Mouse (Mus musculus) left cerebral cortex, adult 9 months (tissue): ENCODE measurements around the gene Map3k5.

ENCODE experiments used
- DNase-seq, 2 experiments: peaks; one replicate each; pipeline ENCODE4 v3.0.0; 2022; ENCODE audit warnings: low spot score in 2 of 2

The Map3k5 gene

GRCm38 (mm10) chr10:20155401-20155800 lies 221.1 kb downstream of the Map3k5 start:
- no peak for DNase-seq

- peak in 1 of 2 experiments; percentile 49 for DNase-seq
Measured at GRCm38 (mm10) chr10:20157021-20157726, 222.9 kb downstream of the Map3k5 start.

GRCm38 (mm10) chr10:20158756-20159155 lies 224.5 kb downstream of the Map3k5 start:
- no peak for DNase-seq

GRCm38 (mm10) chr10:20159308-20159707 lies 225.0 kb downstream of the Map3k5 start:
- no peak for DNase-seq

- no peak for DNase-seq
Measured at GRCm38 (mm10) chr10:20160914-20161313, 226.6 kb downstream of the Map3k5 start.

GRCm38 (mm10) chr10:20164810-20165209 lies 230.5 kb downstream of the Map3k5 start:
- DNase-seq: no peak

GRCm38 (mm10) chr10:20166797-20167196 lies 232.5 kb downstream of the Map3k5 start:
- peak in 1 of 2 experiments; percentile 63 for DNase-seq

- no peak for DNase-seq
Measured at GRCm38 (mm10) chr10:20167467-20167866, 233.2 kb downstream of the Map3k5 start.

- no peak for DNase-seq
Measured at GRCm38 (mm10) chr10:20169182-20169674, 235.0 kb downstream of the Map3k5 start.

GRCm38 (mm10) chr10:20169927-20170604 lies 235.8 kb downstream of the Map3k5 start:
- no peak for DNase-seq

GRCm38 (mm10) chr10:20170605-20171088 lies 236.4 kb downstream of the Map3k5 start:
- peak; percentile 79 to 90 for DNase-seq

GRCm38 (mm10) chr10:20171209-20171608 lies 236.9 kb downstream of the Map3k5 start:
- DNase-seq: no peak

GRCm38 (mm10) chr10:20171756-20172155 lies 237.5 kb downstream of the Map3k5 start:
- no peak for DNase-seq

GRCm38 (mm10) chr10:20173733-20174132 lies 239.5 kb downstream of the Map3k5 start:
- no peak for DNase-seq

GRCm38 (mm10) chr10:20176054-20176453 lies 241.8 kb downstream of the Map3k5 start:
- no peak for DNase-seq

GRCm38 (mm10) chr10:20178807-20179605 lies 244.7 kb downstream of the Map3k5 start:
- DNase-seq: no peak

- peak in 1 of 2 experiments; percentile 48 for DNase-seq
Measured at GRCm38 (mm10) chr10:20181198-20181597, 246.9 kb downstream of the Map3k5 start.

GRCm38 (mm10) chr10:20181680-20182399 lies 247.6 kb downstream of the Map3k5 start:
- DNase-seq: no peak

- no peak for DNase-seq
Measured at GRCm38 (mm10) chr10:20184326-20184725, 250.1 kb downstream of the Map3k5 start.

- DNase-seq: no peak
Measured at GRCm38 (mm10) chr10:20185264-20185663, 251.0 kb downstream of the Map3k5 start.

GRCm38 (mm10) chr10:20185806-20186205 lies 251.5 kb downstream of the Map3k5 start:
- no peak for DNase-seq
